Mouse (Mus musculus) right cerebral cortex, postnatal 36 days (tissue): ENCODE data around the gene Tmprss9.
A peak's percentile ranks its signal among the peaks of the same experiment; 100 is the strongest.
"Not testable (repeated sequence)": the region's sequence is repeated elsewhere in the genome, so short reads cannot be mapped to it uniquely, and the experiment has no call there.

Source experiments
- DNase-seq, 2 experiments: peaks; one replicate each; pipeline ENCODE4 v3.0.0; 2022; ENCODE audit warnings: low spot score in 2 of 2, mixed read lengths in 1 of 2

Tmprss9 gene

GRCm38 (mm10) chr10:80871581-80871980, at the start of gene Tmprss9:
Gene Tmprss9, plus strand, starts transcription at chr10:80871848.
- no peak for DNase-seq

GRCm38 (mm10) chr10:80821991-80822390, 49.7 kb upstream of the Tmprss9 start:
- no peak for DNase-seq

GRCm38 (mm10) chr10:80822528-80822927, 49.1 kb upstream of the Tmprss9 start:
- DNase-seq = no peak

DNA sequence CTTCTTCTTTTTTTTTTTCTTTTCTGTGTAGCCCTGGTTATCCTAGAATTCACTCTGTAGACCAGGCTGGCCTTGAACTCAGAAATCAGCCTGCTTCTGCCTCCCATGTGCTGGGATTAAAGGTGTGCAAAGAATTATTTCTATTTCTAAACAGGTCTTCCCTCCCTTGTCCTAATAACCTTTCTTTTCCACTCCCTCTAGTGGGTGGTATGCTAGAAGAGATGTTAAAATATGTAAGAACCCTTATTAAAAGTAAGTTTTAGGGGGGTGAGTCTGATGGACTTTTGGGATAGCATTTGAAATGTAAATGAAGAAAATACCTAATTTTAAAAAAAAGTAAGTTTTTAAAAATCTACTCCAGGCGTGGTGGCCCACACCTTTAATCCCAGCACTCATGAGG, 48.3 kb upstream of the Tmprss9 start:
- no peak for DNase-seq

- DNase-seq = no peak
These were observed 47.6 kb upstream of the Tmprss9 start for GRCm38 (mm10) chr10:80823847-80824643.

DNA sequence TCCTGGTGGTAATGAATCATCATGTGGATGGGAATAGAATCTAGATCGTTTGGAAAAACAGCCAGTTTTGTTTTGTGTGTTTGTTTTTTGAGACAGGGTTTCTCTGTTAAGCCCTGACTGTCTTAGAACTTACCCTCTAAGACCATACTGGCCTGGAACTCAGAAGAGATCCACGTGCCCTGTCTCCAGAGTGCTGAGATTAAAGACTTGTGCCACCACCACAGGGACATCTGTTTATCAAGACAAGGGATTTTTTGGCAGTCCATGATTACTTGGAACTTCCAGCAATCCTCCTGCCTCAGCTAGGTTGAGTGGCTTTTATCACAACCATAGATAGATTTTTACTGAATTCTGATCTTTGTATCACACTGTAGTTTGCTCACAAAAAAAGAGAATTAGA, 46.8 kb upstream of the Tmprss9 start:
- DNase-seq = no peak

DNA sequence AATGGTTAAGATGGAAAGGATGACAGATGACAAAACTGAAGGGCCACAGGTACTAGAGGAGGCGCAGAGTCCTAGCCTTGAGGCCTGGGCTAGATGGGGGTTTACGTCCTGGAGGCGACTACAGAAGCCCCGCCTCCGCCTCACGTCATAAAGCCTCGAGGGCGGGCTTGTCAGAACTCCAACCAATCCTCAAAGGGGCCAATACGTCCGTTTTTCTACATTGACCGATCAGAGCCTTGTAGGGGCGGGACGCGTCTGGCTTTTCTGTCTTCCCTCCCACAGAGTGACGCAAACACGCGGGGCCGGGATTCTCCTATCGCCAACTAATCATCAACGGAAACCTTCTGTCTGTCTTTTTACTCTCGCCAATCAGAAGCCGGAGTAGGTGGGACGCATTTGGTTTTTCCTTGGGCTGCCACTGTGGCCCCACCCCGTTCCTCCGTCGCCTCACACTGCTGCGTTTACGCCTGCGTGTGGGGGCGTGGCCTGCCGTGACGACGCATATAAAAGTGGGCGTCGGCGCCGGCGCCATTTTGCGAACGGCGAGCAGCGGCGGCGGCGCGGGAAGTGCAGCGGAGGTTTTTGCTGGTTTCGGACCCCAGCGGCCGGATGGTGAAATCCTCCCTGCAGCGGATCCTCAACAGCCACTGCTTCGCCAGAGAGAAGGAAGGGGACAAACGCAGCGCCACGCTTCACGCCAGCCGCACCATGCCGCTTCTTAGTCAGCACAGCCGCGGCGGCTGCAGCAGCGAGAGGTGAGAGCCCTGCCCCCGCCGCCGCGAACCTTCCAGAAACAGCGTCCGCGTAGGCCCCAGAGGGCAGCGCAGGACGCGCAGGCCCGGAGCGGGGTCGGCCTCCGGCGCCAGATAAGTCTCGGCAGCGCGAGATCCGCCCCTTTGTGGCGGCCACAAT, 45.2 kb upstream of the Tmprss9 start, which contains the start of gene Oaz1:
TSS of gene Oaz1 (plus strand) at position 506 of the 912 bp plus-strand sequence.
- peak; percentile 100 for DNase-seq

- DNase-seq = no peak
These were observed 44.4 kb upstream of the Tmprss9 start for GRCm38 (mm10) chr10:80827063-80827869.

GRCm38 (mm10) chr10:80827870-80828420, 43.7 kb upstream of the Tmprss9 start:
- DNase-seq = no peak

DNA sequence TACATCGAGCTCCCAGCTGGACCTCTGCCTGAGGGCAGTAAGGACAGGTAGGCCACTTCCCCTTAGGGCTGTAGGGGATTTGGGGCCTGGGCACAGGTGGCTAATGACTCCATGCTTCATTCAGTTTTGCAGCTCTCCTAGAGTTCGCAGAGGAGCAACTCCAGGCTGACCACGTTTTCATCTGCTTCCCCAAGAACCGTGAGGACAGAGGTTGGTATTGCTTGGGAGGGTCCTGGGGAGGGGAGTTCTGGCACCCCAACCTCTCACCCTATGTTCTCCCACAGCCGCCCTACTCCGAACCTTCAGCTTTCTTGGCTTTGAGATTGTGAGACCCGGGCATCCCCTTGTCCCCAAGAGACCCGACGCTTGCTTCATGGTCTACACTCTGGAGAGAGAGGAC, 43.1 kb upstream of the Tmprss9 start:
- DNase-seq = not testable (repeated sequence)

- no peak for DNase-seq
These were observed 42.0 kb upstream of the Tmprss9 start for GRCm38 (mm10) chr10:80829359-80830278.

DNA sequence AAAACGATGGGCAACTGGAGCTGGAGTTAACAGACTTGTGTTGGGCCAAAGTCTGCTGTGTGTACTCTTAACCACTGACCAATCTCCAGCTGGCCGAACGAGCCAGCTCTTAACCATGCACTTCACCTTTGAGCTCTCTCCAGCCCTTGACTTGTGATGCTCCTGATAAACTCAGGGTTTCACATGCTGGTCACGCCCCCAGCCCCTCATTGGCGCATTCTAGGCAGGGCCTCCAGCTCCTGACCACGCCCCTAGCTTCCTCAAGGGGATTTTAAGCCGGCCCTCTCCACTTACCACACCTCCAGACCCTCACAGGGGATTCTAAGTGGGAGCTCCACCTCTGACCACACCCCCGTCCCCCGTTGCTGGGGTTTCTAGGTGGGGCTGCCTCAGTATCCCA, 40.5 kb upstream of the Tmprss9 start:
- no peak for DNase-seq

- DNase-seq = no peak
These were observed 38.8 kb upstream of the Tmprss9 start for GRCm38 (mm10) chr10:80832818-80833217.

GRCm38 (mm10) chr10:80835617-80836016, 36.0 kb upstream of the Tmprss9 start:
- no peak for DNase-seq

- DNase-seq = no peak
These were observed 34.7 kb upstream of the Tmprss9 start for GRCm38 (mm10) chr10:80836949-80837379.

DNA sequence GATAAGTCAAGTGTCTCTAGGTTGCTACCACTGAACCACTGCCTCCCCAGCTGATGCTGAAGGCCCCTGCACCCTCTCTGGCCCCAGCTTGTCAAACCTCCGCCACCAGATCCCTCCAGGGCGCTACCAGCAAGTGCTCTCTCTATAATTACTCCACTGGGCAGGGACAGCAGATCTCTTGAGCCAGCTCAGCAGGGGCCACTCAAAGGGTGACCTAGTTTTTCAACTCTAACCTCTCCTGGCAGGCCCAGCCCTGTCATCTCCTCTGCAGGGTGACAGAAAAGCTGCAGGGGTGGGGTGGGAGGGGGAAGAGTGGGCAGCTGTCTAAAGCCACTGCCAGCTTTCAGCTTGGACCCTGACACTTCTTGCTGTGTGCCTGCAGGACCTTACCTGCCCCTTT, 33.8 kb upstream of the Tmprss9 start:
- DNase-seq = no peak

GRCm38 (mm10) chr10:80838346-80838912, 33.2 kb upstream of the Tmprss9 start:
- DNase-seq = no peak

DNA sequence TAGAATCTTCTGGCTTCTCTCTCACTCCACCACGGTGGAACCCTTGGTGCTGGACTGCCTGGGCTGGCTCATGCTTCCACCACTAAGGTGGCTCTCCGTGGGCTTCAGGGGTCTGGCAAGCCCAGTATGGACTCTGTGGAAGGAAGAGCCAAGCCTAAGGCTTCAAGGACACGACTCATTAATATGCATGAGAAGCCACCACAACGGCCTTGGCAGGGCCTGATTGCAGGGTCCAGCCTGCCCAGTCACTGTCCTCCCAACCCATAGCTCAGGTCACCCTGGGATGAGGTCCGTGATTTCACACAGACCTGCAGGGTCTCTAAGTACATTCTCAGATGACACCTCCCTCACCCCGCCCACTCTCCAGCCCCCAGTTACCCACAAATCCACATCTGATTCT, 31.8 kb upstream of the Tmprss9 start:
- no peak for DNase-seq

DNA sequence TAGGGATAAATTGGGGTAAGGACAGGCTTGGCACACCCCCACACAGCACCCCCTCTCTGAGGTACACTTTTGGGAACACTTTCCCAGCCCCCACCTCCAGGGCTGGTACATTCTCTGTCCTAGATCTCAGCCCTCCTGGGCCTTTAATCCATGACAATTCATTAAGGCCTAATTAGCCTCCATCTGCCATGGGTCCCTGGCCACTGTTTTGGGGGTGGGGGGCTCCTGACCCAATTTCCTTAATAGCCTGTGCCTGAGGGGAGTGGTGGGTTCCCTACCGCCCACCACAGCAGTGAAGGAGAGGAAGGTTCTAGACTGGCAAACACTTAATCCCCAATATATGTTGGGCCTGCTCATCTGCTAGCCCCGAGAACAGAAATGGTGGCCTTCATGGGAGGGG, 30.0 kb upstream of the Tmprss9 start:
- DNase-seq = no peak

DNA sequence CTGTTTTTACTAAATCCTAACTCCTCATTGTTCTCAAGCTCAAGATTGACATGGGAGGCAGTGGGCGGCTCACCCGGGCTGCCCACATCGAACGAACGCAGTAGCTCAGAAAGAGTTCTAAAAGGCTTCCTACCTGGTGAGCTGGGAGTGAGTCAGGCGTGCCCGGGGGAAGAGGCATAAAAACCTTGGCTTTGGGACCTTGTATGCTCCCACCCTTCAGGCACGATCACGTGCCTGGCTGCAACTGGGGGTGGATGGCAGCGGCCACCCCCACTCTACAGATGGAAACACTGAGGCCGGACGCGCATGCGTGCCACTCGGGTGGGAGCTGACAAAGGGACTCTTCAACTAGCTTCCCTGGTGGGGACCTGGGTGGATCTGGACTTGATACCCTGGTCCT, 29.3 kb upstream of the Tmprss9 start:
- DNase-seq = peak; percentile 51 to 66
